Comparison of ENCODE assay signal across 21 mouse cellular contexts in genomic region chr6:118305209-118305608, GRCm38 (mm10).
DNase-seq lines count a peak whose midpoint lies in the region; ATAC-seq lines count a peak whose summit lies in the region.
"Had no signal": no experiment of that assay in that cellular context is flagged by ENCODE, and none has a peak within 500 bp of the region (broad histone marks: within the 10 kb centered on the region; RNA-seq: fewer than 3 reads in every experiment).

No protein-coding gene starts in this region.

- H3K36me3 ChIP-seq in heart, embryonic 12.5 days = no peaks in the 10 kb centered on the region
- H3K36me3 ChIP-seq: G1E had no signal

- H3K4me1 ChIP-seq in heart, embryonic 12.5 days (replicated peaks) = no peaks in the 10 kb centered on the region

- H3K9me3 ChIP-seq in heart, embryonic 12.5 days (replicated peaks) = no peaks in the 10 kb centered on the region
- H3K9me3 ChIP-seq: G1E had no signal

- H3K9ac ChIP-seq in heart, embryonic 12.5 days = no peak overlapping the region

- no peak overlapping the region for H3K27ac ChIP-seq in heart, embryonic 12.5 days (ENCODE audit: poor library complexity, severe bottlenecking)

- peak; percentile 72 for DNase-seq in heart, adult 11 months
- no peak for DNase-seq in adrenal gland, postnatal 25 days
- DNase-seq in right cerebral cortex, postnatal 10 days (ENCODE audit: low spot score in 2 of 2) = no peak
- no peak for DNase-seq in cerebellum, postnatal 36 days
- DNase-seq: adrenal gland, adult 2 months; adrenal gland, adult 8-10 months; adrenal gland, postnatal 10 days; adrenal gland, postnatal 14 days; adrenal gland, postnatal 36 days; B cell, adult 2 months; cerebellum, adult 11 months; cerebellum, adult 11-12 months; cerebellum, adult 18-20 months had no signal

- no peak overlapping the region for H3K4me2 ChIP-seq in heart, embryonic 12.5 days

- H3K27me3 ChIP-seq in heart, embryonic 12.5 days (replicated peaks) = no peaks in the 10 kb centered on the region

- no peak overlapping the region for H3K4me3 ChIP-seq in heart, embryonic 12.5 days

- 82% methylated on average over 3 of the region's 3 CpGs for WGBS in heart, embryonic 12.5 days

- ATAC-seq in heart, embryonic 12.5 days (ENCODE audit: insufficient number of reproducible peaks, low FRiP score) = no peak
- ATAC-seq in granulocyte monocyte progenitor cell, adult 5-6 weeks (replicated peaks; ENCODE audit: poor library complexity, severe bottlenecking) = peak; percentile 68
- peak; percentile 36 for ATAC-seq in megakaryocyte, adult 5-6 weeks (ENCODE audit: poor library complexity, severe bottlenecking)
- ATAC-seq in megakaryocyte progenitor cell, adult 5-6 weeks (replicated peaks; ENCODE audit: poor library complexity) = peak; percentile 47
- ATAC-seq: activated CD4-positive, CD25-positive, alpha-beta regulatory T cell, adult 4 months; CD4-positive, CD25-positive, alpha-beta regulatory T cell, adult 4 months; Patski had no signal
